Mouse (Mus musculus) heart, embryonic 13.5 days (tissue): Measurements from ENCODE around the gene 9530077C05Rik. TPM values are rescaled to one million over a fixed set of nuclear protein-coding genes. Genes with fewer than 3 reads are reported as not detected.
"Not testable (repeated sequence)": the region's sequence is repeated elsewhere in the genome, so short reads cannot be mapped to it uniquely, and the experiment has no call there.

Experiments used
- ATAC-seq: fragments of 200-750 bp; cut with Nextera tagmentation; 2 replicates; pipeline ENCODE4 v1.8.0; 2017; ENCODE audit warnings: moderate TSS enrichment; ENCODE audit not compliant: insufficient number of reproducible peaks, low FRiP score, low TSS enrichment; ENCODE audit errors: extremely low read depth
- H3K27ac ChIP-seq: fragments of 300-500 bp; sonication (generic); replicated peaks from 2 replicates; pipeline ENCODE4 v1.5.1; 2015; ENCODE audit warnings: moderate library complexity, mild to moderate bottlenecking, inconsistent platforms
- H3K27me3 ChIP-seq: fragments of 300-500 bp; sonication (generic); replicated peaks from 2 replicates; pipeline ENCODE4 v1.6.1; 2015; ENCODE audit warnings: mild to moderate bottlenecking, inconsistent platforms
- H3K36me3 ChIP-seq: fragments of 300-500 bp; sonication (generic); 2 replicates; pipeline ENCODE4 v1.6.1; 2015; ENCODE audit warnings: mild to moderate bottlenecking, inconsistent platforms
- H3K4me1 ChIP-seq: fragments of 300-500 bp; sonication (generic); 2 replicates; pipeline ENCODE4 v1.6.1; 2015; ENCODE audit warnings: inconsistent platforms
- H3K4me2 ChIP-seq: fragments of 300-500 bp; sonication (generic); 2 replicates; pipeline ENCODE4 v1.6.1; 2015; ENCODE audit warnings: inconsistent platforms, mild to moderate bottlenecking, moderate library complexity
- H3K4me3 ChIP-seq: fragments of 300-500 bp; sonication (generic); 2 replicates; pipeline ENCODE4 v1.5.1; 2015; ENCODE audit warnings: moderate library complexity, mild to moderate bottlenecking, inconsistent platforms
- H3K9ac ChIP-seq: fragments of 300-500 bp; sonication (generic); 2 replicates; pipeline ENCODE4 v1.6.1; 2015; ENCODE audit warnings: inconsistent platforms, mild to moderate bottlenecking, moderate library complexity
- H3K9me3 ChIP-seq: fragments of 300-500 bp; sonication (generic); 2 replicates; pipeline ENCODE4 v1.6.1; 2016; ENCODE audit warnings: inconsistent platforms
- WGBS: fragments of 180-500 bp; shearing (Covaris S2); methylation state at CpG from one replicate; pipeline ENCODE4 v1.1.7; 2015; ENCODE audit warnings: mixed read lengths; 5-methylcytosine and 5-hydroxymethylcytosine counted together
- polyA plus RNA-seq: library from polyadenylated mRNA; unstranded; fragments of >200 nt; fragmentation: Nextera tagmentation; extraction: Ambion mirVana; gene quantifications from 2 replicates; pipeline ENCODE4 v1.2.1, GENCODE M21; 2015

9530077C05Rik gene
- polyA plus RNA-seq, 1 experiment from 2014 or later: 2.4 TPM

DNA sequence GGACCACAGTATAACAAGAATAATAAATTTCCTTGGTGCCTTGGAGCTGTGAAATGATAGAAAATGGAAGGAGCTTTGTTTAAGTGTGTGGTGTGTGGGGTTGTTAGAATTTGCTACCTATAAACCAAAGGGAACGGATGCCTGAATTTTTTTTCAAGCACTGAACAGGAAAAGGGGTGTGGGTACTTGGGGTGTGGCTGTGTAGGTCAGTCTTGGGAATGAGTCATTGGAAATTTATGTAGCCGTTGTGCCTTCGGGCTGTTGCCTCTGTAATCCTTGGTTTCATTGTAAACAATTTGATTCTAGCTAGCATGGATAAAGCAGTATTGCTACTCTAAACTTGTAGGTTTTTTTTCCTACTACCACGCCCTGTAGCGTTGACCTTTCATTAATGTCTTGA is 20.9 kb upstream of the 9530077C05Rik start:
- H3K27me3 ChIP-seq: no peaks in the 10 kb centered on the region
- H3K9ac ChIP-seq: no peak overlapping the region
- no peak overlapping the region for H3K4me3 ChIP-seq
- H3K4me1 ChIP-seq: peaks cover 27% of the 10 kb centered on the region
- 78% methylated on average over 5 of the region's 5 CpGs for WGBS
- no peak overlapping the region for H3K27ac ChIP-seq
- H3K36me3 ChIP-seq: no peaks in the 10 kb centered on the region
- ATAC-seq: no peak
- H3K9me3 ChIP-seq: no peaks in the 10 kb centered on the region
- H3K4me2 ChIP-seq: no peak overlapping the region

DNA sequence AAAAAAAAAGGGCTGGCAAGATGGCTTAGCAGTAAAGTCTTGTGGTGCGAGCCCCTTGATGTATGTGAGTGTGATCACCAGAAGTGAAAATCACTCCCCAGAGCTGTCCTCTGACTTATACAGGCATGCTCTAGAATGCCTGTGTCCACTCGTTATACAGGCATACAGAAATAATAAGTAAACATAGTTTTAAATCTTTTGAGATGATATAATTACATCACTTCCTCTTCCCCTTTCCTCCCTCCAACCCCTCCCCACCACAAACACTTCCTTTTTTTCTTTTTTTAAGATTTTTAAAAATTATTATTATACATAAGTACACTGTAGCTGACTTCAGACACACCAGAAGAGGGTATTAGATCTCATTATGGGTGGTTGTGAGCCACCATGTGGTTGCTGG is 16.6 kb upstream of the 9530077C05Rik start:
- 83% methylated on average over 2 of the region's 2 CpGs for WGBS
- no peak for ATAC-seq
- Histone ChIP-seq H3K9ac (no peak overlapping the region), H3K27ac (no peak overlapping the region), H3K4me1 (peaks cover 3% of the 10 kb centered on the region), H3K27me3 (no peaks in the 10 kb centered on the region), H3K4me3 (no peak overlapping the region), H3K4me2 (no peak overlapping the region), H3K36me3 (no peaks in the 10 kb centered on the region), H3K9me3 (no peaks in the 10 kb centered on the region)

DNA sequence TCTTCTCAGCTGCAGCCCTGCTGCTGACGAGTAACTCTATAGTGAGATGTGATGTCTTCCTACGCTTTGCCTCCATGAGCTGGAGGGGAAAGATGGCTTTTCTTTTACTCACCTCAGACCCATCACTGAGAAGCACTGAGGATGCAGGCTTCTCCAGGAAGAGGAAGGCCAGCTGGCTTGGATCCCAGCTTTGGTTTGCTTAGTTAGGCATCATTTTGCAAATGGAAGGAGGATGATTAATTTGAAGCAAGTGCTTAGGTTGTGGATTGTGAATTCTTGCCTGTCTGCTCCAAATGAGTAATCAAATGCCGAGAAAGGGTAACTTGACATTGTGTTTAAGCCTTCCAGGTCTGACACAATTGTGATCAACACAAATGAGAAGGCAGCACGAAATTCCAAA is 12.3 kb upstream of the 9530077C05Rik start:
- 66% methylated on average over 4 of the region's 4 CpGs for WGBS
- H3K4me1 ChIP-seq: no peaks in the 10 kb centered on the region
- no peak overlapping the region for H3K27ac ChIP-seq
- no peaks in the 10 kb centered on the region for H3K27me3 ChIP-seq
- H3K9ac ChIP-seq: no peak overlapping the region
- no peaks in the 10 kb centered on the region for H3K9me3 ChIP-seq
- H3K36me3 ChIP-seq: no peaks in the 10 kb centered on the region
- H3K4me2 ChIP-seq: no peak overlapping the region
- H3K4me3 ChIP-seq: no peak overlapping the region
- ATAC-seq: no peak

DNA sequence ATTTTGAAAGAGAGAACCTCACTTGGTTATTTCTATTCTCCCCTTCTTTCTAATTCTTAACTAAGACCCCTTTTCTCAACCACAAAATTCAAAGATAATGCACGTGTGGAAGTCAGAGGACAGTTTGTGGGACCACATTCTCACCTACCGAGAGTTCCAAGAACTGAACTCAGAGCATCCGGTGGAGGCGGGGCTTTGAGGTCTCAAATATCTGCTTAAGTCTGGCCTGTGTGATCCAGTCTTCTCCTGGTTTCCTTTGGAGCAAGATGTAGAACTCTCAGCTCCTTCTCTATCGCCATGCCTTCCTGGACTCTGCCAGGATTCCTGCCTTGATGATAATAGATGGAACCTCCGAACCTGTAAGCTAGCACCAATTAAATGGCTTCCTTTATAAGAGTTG is 9.3 kb upstream of the 9530077C05Rik start:
- Histone ChIP-seq H3K4me3 (no peak overlapping the region), H3K9me3 (no peaks in the 10 kb centered on the region), H3K27ac (no peak overlapping the region), H3K4me1 (no peaks in the 10 kb centered on the region), H3K4me2 (no peak overlapping the region), H3K9ac (no peak overlapping the region), H3K36me3 (no peaks in the 10 kb centered on the region), H3K27me3 (no peaks in the 10 kb centered on the region)
- ATAC-seq: no peak
- 70% methylated on average over 6 of the region's 6 CpGs for WGBS

DNA sequence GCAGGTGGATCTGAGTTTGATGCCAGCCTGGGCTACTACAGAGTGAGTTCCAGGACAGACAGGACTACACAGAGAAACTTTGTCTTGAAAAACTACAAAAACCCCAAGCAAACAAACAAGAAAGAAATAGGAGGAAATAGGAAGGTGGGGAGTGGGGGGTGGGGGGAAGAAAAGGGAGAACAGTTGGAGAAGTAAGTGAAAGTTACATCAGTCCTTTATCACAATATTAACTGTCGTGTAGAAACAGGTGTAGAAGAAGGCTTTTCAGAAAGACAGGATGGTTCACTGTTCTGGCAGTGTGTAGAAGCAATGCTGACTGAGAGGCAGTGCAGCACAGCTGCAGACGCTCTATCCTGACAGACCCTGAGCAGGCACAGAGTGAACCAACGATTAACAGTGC is 8.3 kb upstream of the 9530077C05Rik start:
- no peaks in the 10 kb centered on the region for H3K27me3 ChIP-seq
- H3K4me1 ChIP-seq: no peaks in the 10 kb centered on the region
- no peak for ATAC-seq
- H3K4me2 ChIP-seq: no peak overlapping the region
- no peak overlapping the region for H3K9ac ChIP-seq
- no peaks in the 10 kb centered on the region for H3K36me3 ChIP-seq
- H3K9me3 ChIP-seq: no peaks in the 10 kb centered on the region
- 62% methylated on average over 3 of the region's 3 CpGs for WGBS
- H3K27ac ChIP-seq: no peak overlapping the region
- no peak overlapping the region for H3K4me3 ChIP-seq

DNA sequence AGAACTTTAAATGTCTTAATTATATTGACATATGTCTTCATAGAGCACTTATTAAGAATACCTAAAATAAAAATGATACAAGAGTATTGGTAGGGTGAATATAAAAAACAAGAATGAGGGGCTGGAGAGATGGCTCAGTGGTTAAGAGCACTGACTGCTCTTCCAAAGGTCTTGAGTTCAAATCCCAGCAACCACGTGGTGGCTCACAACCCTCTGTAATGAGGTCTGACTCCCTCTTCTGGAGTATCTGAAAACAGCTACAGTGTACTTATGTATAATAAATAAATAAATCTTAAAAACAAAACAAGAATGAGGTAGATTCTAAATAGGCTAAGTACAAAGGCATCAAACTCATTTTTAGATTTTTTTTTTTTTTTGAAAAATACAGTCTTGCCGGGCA is 7.8 kb upstream of the 9530077C05Rik start:
- H3K27ac ChIP-seq, H3K27me3 ChIP-seq, H3K4me1 ChIP-seq, H3K9ac ChIP-seq, ATAC-seq, H3K9me3 ChIP-seq, H3K4me2 ChIP-seq, H3K4me3 ChIP-seq, H3K36me3 ChIP-seq: not testable (repeated sequence)
- WGBS: 56% methylated on average over 2 of the region's 2 CpGs

DNA sequence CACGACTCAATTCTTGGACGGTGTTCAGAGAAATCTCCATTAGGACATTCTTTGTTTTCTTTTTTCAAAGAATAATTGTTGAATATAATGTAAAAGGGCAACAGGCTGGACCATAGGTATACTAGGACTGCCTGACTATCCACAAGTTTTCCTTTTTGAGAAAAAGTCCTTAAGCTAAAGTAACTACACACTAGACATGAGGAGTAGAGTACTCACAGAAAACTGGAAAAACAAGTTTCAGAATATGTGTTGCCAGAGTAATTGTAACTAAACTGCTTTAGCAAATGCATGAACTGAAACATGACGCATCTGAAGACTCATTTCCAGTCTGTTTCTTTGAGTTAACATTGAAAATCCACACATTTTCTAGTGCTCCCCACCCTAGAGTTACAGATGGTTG is 5.9 kb upstream of the 9530077C05Rik start:
- Histone ChIP-seq H3K36me3 (no peaks in the 10 kb centered on the region), H3K9me3 (no peaks in the 10 kb centered on the region), H3K4me2 (no peak overlapping the region), H3K4me1 (no peaks in the 10 kb centered on the region), H3K4me3 (no peak overlapping the region), H3K27ac (no peak overlapping the region), H3K27me3 (no peaks in the 10 kb centered on the region), H3K9ac (no peak overlapping the region)
- ATAC-seq: no peak
- WGBS: 76% methylated on average over 3 of the region's 3 CpGs

DNA sequence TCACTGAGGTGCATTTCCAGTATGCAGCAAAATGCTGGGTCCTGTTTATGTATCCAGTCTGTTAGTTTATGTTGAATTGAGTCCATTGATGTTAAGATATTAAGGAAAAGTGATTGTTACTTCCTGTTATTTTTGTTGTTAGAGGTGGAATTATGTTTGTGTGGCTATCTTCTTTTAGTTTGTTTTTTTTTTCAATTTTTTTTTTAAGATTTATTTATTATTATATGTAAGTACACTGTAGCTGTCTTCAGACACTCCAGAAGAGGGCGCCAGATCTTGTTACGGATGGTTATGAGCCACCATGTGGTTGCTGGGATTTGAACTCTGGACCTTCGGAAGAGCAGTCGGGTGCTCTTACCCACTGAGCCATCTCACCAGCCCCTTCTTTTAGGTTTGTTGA is 3.7 kb upstream of the 9530077C05Rik start:
- ATAC-seq, H3K9me3 ChIP-seq: not testable (repeated sequence)
- 68% methylated on average over 4 of the region's 4 CpGs for WGBS

DNA sequence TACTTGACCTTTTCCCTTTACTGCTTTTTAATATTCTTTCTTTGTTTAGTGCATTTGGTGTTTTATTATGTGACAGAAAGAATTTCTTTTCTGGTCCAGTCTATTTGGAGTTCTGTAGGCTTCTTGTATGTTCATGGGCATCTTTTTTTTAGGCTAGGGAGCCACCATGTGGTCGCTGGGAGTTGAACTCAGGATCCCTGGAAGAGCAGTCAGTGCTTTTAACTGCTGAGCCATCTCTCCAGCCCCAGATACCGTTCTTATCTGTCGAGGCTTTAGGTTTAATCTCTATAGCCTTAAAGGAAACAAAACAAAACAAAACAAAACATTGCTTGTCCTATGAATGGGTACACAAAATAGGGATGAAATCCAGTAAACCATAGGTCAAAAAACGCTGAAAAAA is 3.0 kb upstream of the 9530077C05Rik start:
- not testable (repeated sequence) for H3K27ac ChIP-seq, H3K9ac ChIP-seq, H3K4me1 ChIP-seq, H3K4me3 ChIP-seq, H3K9me3 ChIP-seq, H3K4me2 ChIP-seq, ATAC-seq, H3K27me3 ChIP-seq, H3K36me3 ChIP-seq
- 8% methylated on average over 4 of the region's 4 CpGs for WGBS

More for the DNA sequence above, 3.7 kb upstream of the 9530077C05Rik start:
- H3K4me3 ChIP-seq, H3K36me3 ChIP-seq, H3K4me1 ChIP-seq, H3K9ac ChIP-seq, H3K27me3 ChIP-seq, H3K27ac ChIP-seq, H3K4me2 ChIP-seq: not testable (repeated sequence)

DNA sequence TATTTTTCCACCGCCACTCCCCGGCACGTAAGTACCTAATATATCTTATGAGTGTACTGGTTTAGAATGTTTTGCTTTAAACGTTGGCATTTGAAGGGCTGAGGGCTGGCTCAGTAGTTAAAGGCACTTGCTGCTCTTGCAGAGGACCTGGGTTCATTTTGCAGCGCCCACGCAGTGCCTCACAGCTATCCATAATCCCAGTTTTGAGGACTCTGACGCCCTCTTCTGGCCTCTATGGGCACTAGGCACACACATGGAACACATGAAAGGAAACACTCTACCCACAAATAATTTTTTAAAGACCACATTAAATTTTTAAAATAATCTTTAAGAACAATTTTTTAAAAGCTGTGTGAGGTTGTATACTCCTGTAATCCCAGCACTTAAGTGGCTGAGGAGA is 1.8 kb upstream of the 9530077C05Rik start:
- 0 out of 2 replicates have a peak, but pooled peaks cover 4% of the 10 kb centered on the region for H3K27me3 ChIP-seq
- no peak overlapping the region for H3K4me2 ChIP-seq
- no peaks in the 10 kb centered on the region for H3K9me3 ChIP-seq
- H3K4me3 ChIP-seq: no peak overlapping the region
- no peaks in the 10 kb centered on the region for H3K36me3 ChIP-seq
- H3K9ac ChIP-seq: no peak overlapping the region
- no peak for ATAC-seq
- H3K27ac ChIP-seq: no peak overlapping the region
- 0 out of 2 replicates have a peak, but pooled peaks cover 3% of the 10 kb centered on the region for H3K4me1 ChIP-seq
- 76% methylated on average over 7 of the region's 7 CpGs for WGBS

DNA sequence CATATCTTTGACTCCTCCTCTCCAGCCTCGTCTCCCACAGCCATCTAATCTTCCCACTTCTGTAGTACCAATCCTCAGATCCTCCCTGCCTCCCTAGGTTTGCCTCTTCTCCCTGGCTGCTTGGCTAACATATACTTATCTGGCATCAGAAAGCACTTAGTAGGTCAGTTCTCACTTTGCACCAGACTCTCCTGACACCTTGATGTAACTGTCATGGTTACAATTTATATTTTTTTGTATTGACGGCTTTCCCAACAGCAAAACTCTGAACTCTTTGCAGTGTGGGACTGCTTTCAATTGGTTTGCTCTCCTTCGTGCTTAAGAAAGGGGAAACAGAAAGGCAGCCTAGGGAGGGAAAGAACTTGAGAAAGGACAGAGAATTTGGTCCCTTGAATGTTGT is 4.9 kb downstream of the 9530077C05Rik start:
- H3K27ac ChIP-seq: no peak overlapping the region
- 55% methylated on average over 3 of the region's 3 CpGs for WGBS
- ATAC-seq: no peak
- no peak overlapping the region for H3K4me2 ChIP-seq
- no peaks in the 10 kb centered on the region for H3K9me3 ChIP-seq
- no peaks in the 10 kb centered on the region for H3K36me3 ChIP-seq
- H3K4me1 ChIP-seq: peaks cover 7% of the 10 kb centered on the region; the same call in 1 of the 2 replicates
- H3K4me3 ChIP-seq: no peak overlapping the region
- no peak overlapping the region for H3K9ac ChIP-seq
- H3K27me3 ChIP-seq: 0 out of 2 replicates have a peak, but pooled peaks cover 4% of the 10 kb centered on the region

DNA sequence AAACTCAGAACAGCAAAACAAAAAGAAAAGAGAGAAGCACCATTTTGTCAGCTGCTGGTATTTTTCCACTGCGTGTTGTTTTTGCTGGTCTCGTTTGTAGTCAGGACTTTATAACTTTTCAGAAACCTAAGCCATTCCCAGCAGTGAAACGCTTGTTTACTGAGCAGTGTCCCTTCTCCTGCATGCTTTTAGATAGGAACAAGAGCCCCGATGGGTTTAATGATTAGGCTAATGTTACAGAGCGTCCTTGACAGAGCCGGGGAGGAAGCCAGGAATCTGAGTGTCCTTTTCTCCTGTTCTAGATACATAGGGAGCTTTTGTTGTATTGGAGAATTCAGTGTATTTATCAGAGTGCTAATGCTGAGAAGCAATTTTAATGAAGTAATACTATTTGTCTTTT is 6.2 kb downstream of the 9530077C05Rik start:
- 0 out of 2 replicates have a peak, but pooled peaks cover 2% of the 10 kb centered on the region for H3K27me3 ChIP-seq
- H3K4me2 ChIP-seq: no peak overlapping the region
- no peak overlapping the region for H3K4me3 ChIP-seq
- H3K9ac ChIP-seq: no peak overlapping the region
- no peaks in the 10 kb centered on the region for H3K36me3 ChIP-seq
- ATAC-seq: no peak
- H3K27ac ChIP-seq: no peak overlapping the region
- peaks cover 10% of the 10 kb centered on the region for H3K4me1 ChIP-seq
- WGBS: 46% methylated on average over 6 of the region's 6 CpGs
- H3K9me3 ChIP-seq: no peaks in the 10 kb centered on the region
